Mouse (Mus musculus) kidney, adult 9 months (tissue): ENCODE results near the gene Snta1.

ENCODE experiments used
- DNase-seq: peaks from one replicate; pipeline ENCODE4 v3.0.0; 2022

Gene Snta1

GRCm38 (mm10) chr2:154407643-154408445 is at the start of gene Snta1:
Gene Snta1, minus strand, starts transcription at chr2:154408099.
- peak; percentile 94 for DNase-seq

- DNase-seq, result no peak
These were observed 48.7 kb upstream of the Snta1 start for GRCm38 (mm10) chr2:154456621-154457020.

- peak; percentile 49 for DNase-seq
These were observed 47.9 kb upstream of the Snta1 start for GRCm38 (mm10) chr2:154455776-154456175.

DNA sequence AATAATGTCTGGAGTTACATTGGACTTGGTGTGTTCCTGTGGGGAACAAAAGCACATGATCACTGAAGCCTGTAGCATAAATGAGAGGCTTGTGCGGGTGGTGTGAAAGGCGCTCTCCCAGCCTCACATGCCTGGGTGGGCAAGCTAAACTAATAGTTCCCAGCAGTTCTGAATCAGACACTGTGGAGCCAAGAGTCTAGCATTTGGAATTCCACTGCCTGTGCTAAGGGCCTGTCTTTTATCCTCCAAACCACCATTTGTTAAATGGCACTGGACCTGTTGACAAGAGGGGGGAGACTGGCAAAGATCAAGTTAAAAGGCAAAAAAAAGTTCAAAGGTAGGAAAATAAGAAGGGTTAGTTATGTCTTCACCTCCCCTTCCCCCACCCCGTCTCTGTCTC is 46.7 kb upstream of the Snta1 start:
- no peak for DNase-seq

DNA sequence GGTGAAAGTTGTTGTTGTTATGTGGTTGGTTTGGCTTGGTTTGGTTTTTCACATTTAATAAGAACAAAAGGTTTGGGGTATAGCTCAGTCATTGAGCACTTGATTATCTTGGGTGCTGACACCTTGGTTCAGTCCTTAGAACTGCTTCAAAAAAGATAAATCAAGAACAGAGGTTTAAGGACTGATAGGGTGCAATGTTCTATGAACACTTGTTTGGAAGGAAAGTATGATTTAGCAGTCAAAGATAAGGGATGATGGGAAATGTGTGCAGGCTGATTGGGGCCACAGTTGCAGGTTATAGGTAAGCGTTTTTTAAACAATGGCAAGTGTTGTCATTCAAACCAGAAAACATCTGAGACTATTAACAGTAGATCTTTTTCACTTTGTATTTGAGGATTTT is 46.2 kb upstream of the Snta1 start:
- no peak for DNase-seq

- DNase-seq, result no peak
These were observed 45.1 kb upstream of the Snta1 start for GRCm38 (mm10) chr2:154452951-154453350.

DNA sequence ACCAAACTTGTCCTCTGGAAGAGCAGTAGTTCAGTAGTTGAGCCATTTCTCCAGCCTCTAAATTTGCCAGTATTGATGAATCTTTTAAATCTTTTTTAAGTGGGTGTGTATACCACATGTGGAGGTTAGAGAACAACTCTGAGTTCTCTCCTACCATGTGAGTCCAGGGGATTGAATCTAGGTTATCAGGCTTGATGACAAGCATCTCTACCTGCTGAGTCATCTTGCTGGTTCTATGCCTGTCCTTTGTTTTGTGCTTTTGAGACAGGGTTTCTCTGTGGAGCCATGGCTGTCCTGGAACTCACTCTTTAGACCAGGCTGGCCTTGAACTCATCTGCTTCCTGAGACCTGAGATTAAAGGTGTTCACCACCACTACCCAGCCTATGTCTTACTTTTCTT is 40.7 kb upstream of the Snta1 start:
- no peak for DNase-seq

GRCm38 (mm10) chr2:154447821-154448220 is 39.9 kb upstream of the Snta1 start:
- no peak for DNase-seq

- DNase-seq, result no peak
These were observed 32.6 kb upstream of the Snta1 start for GRCm38 (mm10) chr2:154440453-154440852.

GRCm38 (mm10) chr2:154437191-154437527 is 29.3 kb upstream of the Snta1 start:
- no peak for DNase-seq

DNA sequence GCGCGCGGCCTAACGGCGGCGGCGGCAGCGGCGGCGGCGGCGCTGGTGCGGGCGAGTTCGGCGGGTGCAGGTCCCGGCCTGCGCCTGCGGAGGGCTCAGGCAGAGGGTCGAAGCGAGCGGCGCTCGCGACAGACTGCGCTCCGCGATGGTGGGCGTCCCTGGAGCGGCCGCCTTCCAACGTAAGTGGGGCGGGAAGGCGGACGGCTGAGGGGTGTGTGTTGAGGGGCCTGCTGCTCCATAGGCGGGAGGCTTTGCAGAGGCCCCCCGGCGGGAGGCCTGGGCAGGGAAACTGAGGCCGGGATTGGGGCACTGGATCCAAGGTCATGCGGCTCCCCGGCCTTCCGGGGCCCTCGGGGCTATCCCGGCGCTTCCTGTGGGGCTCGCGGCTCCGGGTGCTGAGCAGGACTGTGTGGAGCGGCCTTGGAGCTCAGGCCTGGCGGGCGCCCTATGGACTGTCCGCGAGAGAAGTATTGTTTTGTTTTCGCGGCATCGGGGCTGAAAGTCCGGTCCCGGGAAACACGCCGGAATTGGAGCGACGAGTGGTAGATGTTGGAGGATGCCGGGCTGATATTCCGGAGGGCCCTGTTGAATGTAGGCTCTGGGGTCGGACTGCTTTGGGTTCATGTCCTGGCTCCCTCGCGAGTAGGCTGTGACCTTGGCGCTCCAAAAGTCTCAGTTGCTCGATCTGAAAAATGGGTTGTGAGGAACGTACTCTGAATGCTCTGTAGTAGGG is 28.7 kb upstream of the Snta1 start, which contains the start of gene Cbfa2t2:
Gene Cbfa2t2, plus strand, starts transcription at position 24 of the 733 bp plus-strand sequence.
- DNase-seq, result peak; percentile 69

DNA sequence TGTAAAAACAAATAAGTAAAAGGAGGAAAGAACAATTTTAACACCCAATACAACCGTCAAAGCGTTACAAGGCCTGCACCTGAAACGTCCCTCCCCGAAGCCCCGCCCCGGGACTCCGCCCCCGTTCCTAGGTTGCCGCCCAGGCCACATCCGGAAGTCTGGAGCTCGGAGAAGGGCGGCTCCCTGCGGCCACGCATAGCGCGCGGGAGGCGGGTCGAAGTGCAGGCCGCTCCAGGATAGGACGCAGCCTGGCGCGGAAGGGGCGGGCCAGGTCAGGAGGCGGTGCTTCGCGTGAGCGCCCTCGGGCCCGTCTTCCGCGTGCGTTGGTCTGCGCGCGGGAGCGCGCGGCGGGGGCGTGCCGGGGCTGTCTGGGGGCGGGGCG is 28.2 kb upstream of the Snta1 start:
- peak; percentile 99 for DNase-seq

GRCm38 (mm10) chr2:154434690-154435089 is 26.8 kb upstream of the Snta1 start:
- DNase-seq, result no peak

DNA sequence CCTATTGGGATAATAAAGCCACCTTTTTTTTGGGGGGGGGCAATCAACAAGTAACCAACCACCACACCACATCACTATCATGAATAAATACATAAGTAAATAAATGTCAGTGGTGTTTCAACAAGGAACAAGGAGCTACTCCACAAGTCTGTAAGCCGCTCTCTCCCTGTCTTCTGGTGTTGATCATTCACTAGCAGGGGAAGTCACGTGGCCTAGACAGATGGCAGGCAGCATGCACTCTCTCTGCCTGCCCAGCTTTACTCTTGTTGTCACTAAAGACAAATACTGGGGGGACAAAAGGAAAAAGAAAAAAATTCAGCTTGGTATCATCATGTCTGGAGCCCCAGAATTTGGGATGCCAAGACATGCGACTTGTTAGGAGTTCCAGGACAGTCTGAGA is 25.5 kb upstream of the Snta1 start:
- DNase-seq, result peak; percentile 82

GRCm38 (mm10) chr2:154432696-154433095 is 24.8 kb upstream of the Snta1 start:
- peak; percentile 49 for DNase-seq

- DNase-seq, result no peak
These were observed 22.7 kb upstream of the Snta1 start for GRCm38 (mm10) chr2:154430566-154430965.

GRCm38 (mm10) chr2:154427853-154428360 is 20.0 kb upstream of the Snta1 start:
- DNase-seq, result peak; percentile 81

DNA sequence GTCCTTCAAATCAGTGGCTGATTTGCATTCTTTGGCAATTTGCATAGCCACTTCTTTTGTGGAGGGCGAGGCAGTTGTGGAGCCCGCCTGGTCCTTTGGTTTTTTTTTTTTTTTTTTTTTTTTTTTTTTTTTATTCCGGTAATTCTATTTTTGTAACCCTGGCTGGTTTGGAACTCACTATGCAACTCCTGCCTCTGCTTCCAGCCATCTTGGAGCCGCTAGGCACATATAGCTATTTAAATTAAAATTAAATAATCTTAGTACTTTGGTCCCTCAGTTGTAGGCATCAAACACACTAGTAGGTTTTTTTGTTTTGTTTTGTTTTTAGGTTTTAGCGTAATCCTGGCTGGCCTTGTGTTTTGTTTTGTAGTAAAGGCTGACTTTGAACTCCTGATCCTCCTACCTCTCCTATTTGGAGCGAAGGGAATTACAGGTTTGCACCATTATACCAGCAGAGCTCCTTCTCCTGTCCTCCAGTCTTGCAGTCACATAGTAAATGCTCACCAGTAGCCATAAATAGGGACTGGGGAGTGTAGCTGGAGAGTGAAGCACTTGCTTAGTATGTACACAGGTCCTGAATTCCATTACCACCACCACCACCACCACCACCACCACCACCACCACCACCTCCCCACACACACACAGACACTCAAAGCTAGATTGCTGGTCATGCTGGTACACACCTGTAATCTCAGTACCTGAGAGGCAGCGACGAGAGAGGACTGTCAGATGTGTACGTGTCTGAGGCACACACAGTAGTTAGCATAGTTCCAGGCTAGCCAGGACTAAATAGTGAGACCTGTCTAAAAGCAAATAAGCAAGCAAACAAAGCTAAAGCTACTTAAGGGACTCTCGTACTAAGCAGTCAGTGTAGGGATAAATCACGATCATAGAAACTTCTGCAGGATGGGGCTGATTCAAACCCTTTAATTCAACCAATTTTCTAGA is 19.3 kb upstream of the Snta1 start:
- DNase-seq, result no peak

DNA sequence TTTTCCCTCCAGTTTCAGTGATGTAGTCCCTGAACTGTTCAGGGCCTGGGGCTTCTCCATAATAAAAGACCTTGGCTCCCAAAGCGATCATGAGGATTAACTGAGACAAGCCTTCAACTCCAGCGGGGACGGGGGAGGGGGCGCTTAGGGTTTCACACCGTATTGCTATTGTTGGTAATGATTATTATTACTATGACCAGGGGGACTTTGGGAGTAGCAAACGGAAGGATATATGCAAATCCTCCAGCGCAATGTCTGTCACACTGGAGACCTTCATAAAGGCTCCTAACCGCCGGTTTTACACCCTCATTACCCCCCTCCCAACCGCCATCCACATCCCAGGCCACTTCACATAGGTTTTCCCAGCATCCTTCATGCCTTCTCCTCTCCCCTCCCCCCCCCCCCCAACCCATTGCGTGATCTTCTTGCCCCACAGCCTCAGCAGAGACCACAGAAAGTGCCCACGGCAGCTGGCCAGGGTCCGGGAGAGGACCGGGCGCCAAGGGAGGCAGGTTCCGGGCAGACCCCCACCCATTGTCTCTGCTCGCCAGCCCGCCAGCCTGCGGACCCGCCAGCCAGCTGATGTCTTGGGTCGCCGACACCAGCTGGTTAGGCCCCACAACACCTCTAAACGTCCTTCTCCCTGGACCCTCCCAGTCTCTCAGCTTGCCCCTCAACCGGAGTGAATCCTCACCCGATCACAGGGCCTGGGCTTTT is 18.4 kb upstream of the Snta1 start:
- DNase-seq, result no peak

GRCm38 (mm10) chr2:154425522-154425921 is 17.6 kb upstream of the Snta1 start:
- no peak for DNase-seq

- no peak for DNase-seq
These were observed 15.6 kb upstream of the Snta1 start for GRCm38 (mm10) chr2:154423548-154423947.

- no peak for DNase-seq
These were observed 14.3 kb upstream of the Snta1 start for GRCm38 (mm10) chr2:154422181-154422580.
